Mouse (Mus musculus) spleen, postnatal 36 days (tissue): ENCODE results near the gene Dtx2.
"Not testable (repeated sequence)": the region's sequence is repeated elsewhere in the genome, so short reads cannot be mapped to it uniquely, and the experiment has no call there.

Source experiments
- DNase-seq, 2 experiments: peaks; one replicate each; pipeline ENCODE4 v3.0.0; 2022; ENCODE audit warnings: low spot score in 2 of 2, mixed read lengths in 1 of 2

Dtx2 gene

DNA sequence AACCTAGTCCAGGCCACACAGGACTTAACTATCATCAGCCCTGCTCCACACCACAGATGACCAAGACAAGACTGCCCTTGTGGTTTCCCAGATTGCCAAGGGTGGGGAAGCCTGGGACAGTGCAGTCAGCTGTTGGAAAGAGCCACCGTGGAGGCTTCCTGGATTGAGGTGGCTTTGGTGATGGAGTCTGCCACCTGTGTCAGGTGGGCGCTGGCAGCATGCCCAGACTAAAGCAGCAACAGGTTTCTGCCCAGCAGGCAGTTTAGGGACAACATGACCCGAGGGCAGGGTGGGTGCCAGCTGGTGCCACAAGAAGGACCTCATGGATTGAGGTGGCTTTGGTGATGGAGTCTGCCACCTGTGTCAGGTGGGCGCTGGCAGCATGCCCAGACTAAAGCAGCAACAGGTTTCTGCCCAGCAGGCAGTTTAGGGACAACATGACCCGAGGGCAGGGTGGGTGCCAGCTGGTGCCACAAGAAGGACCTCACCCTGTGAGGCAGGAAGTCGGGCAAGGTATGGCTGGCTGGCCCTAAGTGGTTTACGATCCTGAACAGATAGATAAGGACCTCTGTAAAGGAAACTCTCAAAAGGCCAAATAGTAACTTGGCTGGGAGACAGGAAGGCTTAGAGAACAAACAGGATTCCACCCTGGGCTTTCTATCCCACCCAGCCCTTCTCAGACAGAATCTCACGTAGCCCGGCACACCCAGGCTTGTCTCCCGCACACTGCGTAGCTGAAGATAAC is 72.0 kb downstream of the Dtx2 start:
- not testable (repeated sequence) for DNase-seq

DNA sequence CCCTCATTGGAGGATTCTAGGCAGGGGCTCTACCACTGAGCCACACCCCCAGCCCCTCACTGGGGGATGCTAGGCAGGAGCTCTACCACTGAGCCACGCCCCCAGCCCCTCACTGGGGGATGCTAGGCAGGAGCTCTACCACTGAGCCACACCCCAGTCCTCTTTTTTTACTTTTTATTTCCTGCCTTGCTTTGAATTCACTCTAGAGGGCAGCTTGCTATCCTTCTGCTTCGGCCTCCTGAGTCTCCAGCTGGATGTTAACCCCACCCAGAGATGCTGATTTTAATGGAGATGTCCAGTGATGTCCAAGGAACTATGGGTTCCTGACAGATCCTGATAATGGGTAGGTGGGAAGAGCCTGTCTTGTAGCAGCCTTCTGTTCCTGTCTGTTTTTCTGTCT is 74.8 kb downstream of the Dtx2 start:
- no peak for DNase-seq

- no peak for DNase-seq
Measured at GRCm38 (mm10) chr5:136073051-136073450, 78.5 kb downstream of the Dtx2 start.

DNA sequence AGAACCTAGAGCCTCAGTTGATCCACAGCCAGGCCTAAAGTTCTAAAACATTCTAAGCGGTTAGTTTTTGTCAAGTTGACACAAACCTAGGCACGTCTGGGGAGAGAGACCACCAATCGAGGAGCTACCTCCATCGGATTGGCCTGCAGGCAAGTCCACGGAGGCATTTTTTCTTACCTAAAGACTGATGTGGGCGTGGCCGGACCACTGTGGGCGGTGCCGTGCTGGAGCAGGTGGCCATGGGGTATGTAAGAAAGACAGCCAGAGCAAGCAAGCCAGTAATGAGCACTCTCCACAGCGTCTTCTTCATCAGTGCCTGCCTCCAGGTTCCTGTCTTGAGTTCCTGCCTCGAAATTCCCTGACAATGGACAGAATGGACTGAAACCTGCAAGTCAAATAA is 78.9 kb downstream of the Dtx2 start:
- DNase-seq = no peak

GRCm38 (mm10) chr5:136075076-136075475 is 80.5 kb downstream of the Dtx2 start:
- DNase-seq = no peak

DNA sequence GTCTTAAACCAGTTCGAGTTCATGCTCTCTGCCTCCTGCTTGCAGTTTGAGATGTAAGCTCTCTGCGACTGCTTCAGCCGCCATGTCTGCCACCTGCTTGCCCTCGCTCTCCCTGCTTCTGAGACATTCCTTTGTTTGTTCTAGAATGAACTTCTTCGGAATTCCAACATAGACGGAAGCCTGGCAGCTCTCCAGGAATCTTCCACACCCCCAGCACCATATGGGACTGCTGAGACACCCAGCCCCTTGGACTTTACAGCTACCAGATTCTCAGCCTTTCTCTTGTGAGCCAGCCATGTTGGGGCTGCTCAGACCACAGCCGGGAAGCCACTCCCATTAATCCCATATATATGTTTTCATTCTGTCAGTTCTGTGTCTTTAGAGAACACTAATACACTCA is 81.7 kb downstream of the Dtx2 start:
- DNase-seq = no peak

DNA sequence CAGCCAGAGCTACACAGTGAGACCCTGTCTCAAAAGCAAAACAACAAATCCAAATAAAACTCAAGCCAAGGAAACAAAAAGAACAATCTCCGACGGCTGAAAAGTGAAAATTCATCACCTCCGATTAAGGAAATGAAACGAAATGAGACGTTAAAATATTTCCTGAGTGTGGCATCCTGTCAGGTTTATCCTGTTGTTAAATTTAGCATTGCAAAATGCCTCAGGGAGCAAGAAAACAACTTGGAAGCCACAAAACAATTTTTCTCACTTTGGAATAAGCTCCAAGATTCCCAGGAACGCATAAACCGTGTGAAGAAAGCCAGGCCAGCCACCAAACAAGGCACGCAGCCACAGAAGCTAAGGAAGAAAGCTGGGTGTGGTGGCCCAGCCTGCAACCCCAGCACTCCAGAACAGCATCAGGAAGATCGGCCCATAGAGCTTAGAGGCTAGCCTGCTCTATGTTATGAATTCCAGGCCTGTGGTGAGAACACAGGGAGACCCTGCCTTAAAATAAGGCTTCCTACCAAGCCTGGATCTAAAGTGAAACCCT is 82.5 kb downstream of the Dtx2 start:
- no peak for DNase-seq

DNA sequence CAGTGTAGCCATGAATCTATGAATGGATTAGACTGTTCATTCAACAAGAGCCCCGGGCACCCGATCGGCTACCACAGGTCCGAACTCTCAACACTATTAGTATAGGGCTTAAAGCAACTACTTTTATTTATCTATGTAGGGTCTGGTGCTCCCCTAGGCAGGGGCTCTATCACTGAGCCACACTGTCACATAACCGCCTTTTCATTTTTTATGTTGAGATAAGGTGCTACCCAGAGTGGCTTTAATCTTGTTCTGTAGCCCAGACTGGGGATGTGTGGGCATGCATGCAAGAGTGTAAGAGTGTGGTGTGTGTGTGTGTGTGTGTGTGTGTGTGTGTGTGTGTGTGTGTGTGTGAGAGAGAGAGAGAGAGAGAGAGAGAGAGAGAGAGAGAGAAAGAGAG is 83.5 kb downstream of the Dtx2 start:
- no peak for DNase-seq

DNA sequence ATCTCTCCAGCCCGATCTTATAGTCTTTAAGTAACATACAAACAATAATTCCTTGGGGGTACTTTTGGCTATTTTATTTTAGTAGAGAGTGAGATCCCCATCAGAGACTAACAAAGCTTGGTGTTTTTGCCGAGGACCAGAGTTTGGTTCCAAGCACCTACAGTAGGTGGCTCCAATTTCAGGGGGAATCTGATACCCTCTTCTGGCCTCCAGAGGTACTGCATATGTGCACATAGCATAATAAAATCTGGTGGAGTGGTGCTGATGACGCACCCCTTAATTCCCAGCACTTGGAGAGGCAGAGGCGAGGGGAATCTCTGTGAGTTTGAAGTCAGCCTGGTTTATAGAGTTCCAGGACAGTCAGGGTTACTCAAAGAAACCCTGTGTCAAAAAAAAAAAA is 87.7 kb downstream of the Dtx2 start:
- DNase-seq = no peak
